Mouse (Mus musculus): ENCODE results near the gene Glud1.
A peak's percentile ranks its signal among the peaks of the same experiment; 100 is the strongest.

The Glud1 gene

GRCm38 (mm10) chr14:34378560-34379331, 68.2 kb downstream of the Glud1 start:
- DNase-seq (ENCODE audit: low spot score): peak; percentile 17

GRCm38 (mm10) chr14:34382921-34383704, 72.6 kb downstream of the Glud1 start:
- no peak for DNase-seq (ENCODE audit: low spot score)

- no peak for DNase-seq (ENCODE audit: low spot score)
These were observed 82.8 kb downstream of the Glud1 start for GRCm38 (mm10) chr14:34393295-34393694.

Measured in yolk sac, embryonic 10.5 days (tissue).